Mouse (Mus musculus): ENCODE data around the gene Slc16a6. TPM values are rescaled to one million over a fixed set of nuclear protein-coding genes. Genes with fewer than 3 reads are reported as not detected.

The Slc16a6 gene
- polyA plus RNA-seq, 1 experiment from 2014 or later = 2.9 TPM

DNA sequence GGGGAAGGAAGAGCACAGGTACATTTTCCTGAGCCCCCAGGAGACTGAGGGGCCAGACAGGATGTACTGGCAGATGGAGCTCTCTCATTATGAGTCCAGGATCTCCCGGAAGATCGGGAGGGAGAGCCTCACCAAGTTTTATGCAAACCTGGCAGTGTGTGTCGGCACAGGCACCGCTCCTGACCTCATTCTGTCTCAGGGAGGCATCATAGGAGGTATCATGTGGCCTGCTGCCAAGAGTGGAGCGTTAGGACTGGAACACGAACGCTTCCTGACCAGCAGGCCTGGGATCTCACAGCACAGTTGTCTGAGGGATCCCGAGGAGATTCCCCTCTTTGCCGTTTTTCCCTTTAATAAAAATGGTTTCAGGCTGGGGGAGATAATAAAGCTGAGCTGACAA is 31.6 kb upstream of the Slc16a6 start:
- no peak overlapping the region for H3K9ac ChIP-seq (ENCODE audit: low read length)
- no peak for DNase-seq (ENCODE audit: low spot score)
- no peak overlapping the region for H3K4me3 ChIP-seq (ENCODE audit: low read depth, low read length)
- WGBS = 81% methylated on average over 9 of the region's 9 CpGs
- H3K4me1 ChIP-seq (ENCODE audit: control insufficient read depth, insufficient read depth, low read length) = 0 out of 2 replicates have a peak, but pooled peaks cover 2% of the 10 kb centered on the region
- H3K27ac ChIP-seq (replicated peaks; ENCODE audit: low read depth, low read length) = no peak overlapping the region
- no peaks in the 10 kb centered on the region for H3K9me3 ChIP-seq (ENCODE audit: control insufficient read depth, low read length)
- no peaks in the 10 kb centered on the region for H3K36me3 ChIP-seq (ENCODE audit: control insufficient read depth, insufficient read depth, low read length)
- no peak for ATAC-seq (ENCODE audit: insufficient number of reproducible peaks, low FRiP score, low TSS enrichment, low read depth)
- no peaks in the 10 kb centered on the region for H3K27me3 ChIP-seq (ENCODE audit: control insufficient read depth, insufficient read depth, low read length)
- H3K4me2 ChIP-seq (ENCODE audit: low read depth, severe bottlenecking) = no peak overlapping the region

DNA sequence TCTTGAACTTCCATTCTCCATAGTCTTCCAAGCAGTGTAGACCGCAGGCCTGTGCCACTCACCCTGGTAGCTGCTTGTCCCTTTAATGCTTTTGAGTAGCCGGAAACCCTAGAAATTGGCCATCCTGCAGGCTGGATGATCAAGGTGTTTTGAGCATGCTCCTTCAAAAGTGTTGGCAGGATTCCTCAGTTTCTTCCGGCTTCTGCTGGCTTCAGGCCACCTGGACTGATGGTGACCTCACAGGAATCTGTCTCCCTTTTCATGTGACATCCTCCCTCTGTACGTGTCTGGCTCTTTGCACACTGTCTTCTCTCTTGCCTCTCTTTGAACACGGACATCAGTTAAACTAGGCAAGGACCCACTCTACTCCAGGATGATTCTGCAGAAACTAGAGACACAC is 26.8 kb upstream of the Slc16a6 start:
- no peak overlapping the region for H3K4me2 ChIP-seq (ENCODE audit: low read depth, severe bottlenecking)

DNA sequence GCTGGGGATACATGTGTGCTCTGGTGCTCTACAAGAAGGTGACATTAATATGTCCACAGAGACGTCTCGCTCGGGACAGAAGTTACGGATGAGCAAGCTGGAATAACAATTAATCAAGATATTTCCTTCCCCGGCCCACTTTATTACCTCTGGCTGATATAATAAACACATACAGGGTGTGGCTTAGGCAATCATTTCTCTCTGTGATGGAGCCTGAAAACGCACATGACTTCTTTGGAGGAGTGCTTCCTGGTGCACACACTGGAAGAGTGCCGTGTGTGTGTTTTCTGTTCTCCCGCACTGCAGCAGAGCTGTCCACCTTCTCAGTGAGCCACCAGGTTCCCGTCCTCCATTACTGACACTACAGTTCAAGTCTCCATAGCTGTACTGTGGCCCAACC is 24.6 kb upstream of the Slc16a6 start:
- Histone ChIP-seq H3K9me3 (ENCODE audit: control insufficient read depth, low read length) (no peaks in the 10 kb centered on the region), H3K4me3 (ENCODE audit: low read depth, low read length) (no peak overlapping the region), H3K4me1 (ENCODE audit: control insufficient read depth, insufficient read depth, low read length) (peaks cover 4% of the 10 kb centered on the region; the same call in 1 of the 2 replicates), H3K9ac (ENCODE audit: low read length) (no peak overlapping the region), H3K27ac (replicated peaks; ENCODE audit: low read depth, low read length) (no peak overlapping the region), H3K36me3 (ENCODE audit: control insufficient read depth, insufficient read depth, low read length) (no peaks in the 10 kb centered on the region), H3K27me3 (ENCODE audit: control insufficient read depth, insufficient read depth, low read length) (no peaks in the 10 kb centered on the region), H3K4me2 (ENCODE audit: low read depth, severe bottlenecking) (no peak overlapping the region)
- no peak for DNase-seq (ENCODE audit: low spot score)
- no peak for ATAC-seq (ENCODE audit: insufficient number of reproducible peaks, low FRiP score, low TSS enrichment, low read depth)
- 80% methylated on average over 9 of the region's 9 CpGs for WGBS

More for the DNA sequence above, 26.8 kb upstream of the Slc16a6 start:
- H3K4me3 ChIP-seq (ENCODE audit: low read depth, low read length) = no peak overlapping the region
- no peaks in the 10 kb centered on the region for H3K36me3 ChIP-seq (ENCODE audit: control insufficient read depth, insufficient read depth, low read length)
- no peak overlapping the region for H3K27ac ChIP-seq (replicated peaks; ENCODE audit: low read depth, low read length)
- H3K9me3 ChIP-seq (ENCODE audit: control insufficient read depth, low read length) = no peaks in the 10 kb centered on the region
- ATAC-seq (ENCODE audit: insufficient number of reproducible peaks, low FRiP score, low TSS enrichment, low read depth) = no peak
- H3K27me3 ChIP-seq (ENCODE audit: control insufficient read depth, insufficient read depth, low read length) = no peaks in the 10 kb centered on the region
- no peak overlapping the region for H3K9ac ChIP-seq (ENCODE audit: low read length)
- WGBS = 90% methylated on average over 5 of the region's 5 CpGs
- DNase-seq (ENCODE audit: low spot score) = no peak
- H3K4me1 ChIP-seq (ENCODE audit: control insufficient read depth, insufficient read depth, low read length) = no peaks in the 10 kb centered on the region

- DNase-seq (ENCODE audit: low spot score) = no peak
- peaks cover 4% of the 10 kb centered on the region; the same call in 1 of the 2 replicates for H3K4me1 ChIP-seq (ENCODE audit: control insufficient read depth, insufficient read depth, low read length)
- 61% methylated on average over 6 of the region's 6 CpGs for WGBS
These were observed 23.8 kb upstream of the Slc16a6 start for GRCm38 (mm10) chr11:109496996-109497714.

GRCm38 (mm10) chr11:109496475-109496993 is 23.1 kb upstream of the Slc16a6 start:
- Histone ChIP-seq H3K4me2 (ENCODE audit: low read depth, severe bottlenecking) (no peak overlapping the region), H3K27ac (replicated peaks; ENCODE audit: low read depth, low read length) (no peak overlapping the region), H3K27me3 (ENCODE audit: control insufficient read depth, insufficient read depth, low read length) (no peaks in the 10 kb centered on the region), H3K9me3 (ENCODE audit: control insufficient read depth, low read length) (no peaks in the 10 kb centered on the region), H3K4me3 (ENCODE audit: low read depth, low read length) (no peak overlapping the region), H3K9ac (ENCODE audit: low read length) (no peak overlapping the region), H3K4me1 (ENCODE audit: control insufficient read depth, insufficient read depth, low read length) (peaks cover 4% of the 10 kb centered on the region; the same call in 1 of the 2 replicates), H3K36me3 (ENCODE audit: control insufficient read depth, insufficient read depth, low read length) (no peaks in the 10 kb centered on the region)
- no peak for ATAC-seq (ENCODE audit: insufficient number of reproducible peaks, low FRiP score, low TSS enrichment, low read depth)
- 87% methylated on average over 7 of the region's 7 CpGs for WGBS
- DNase-seq (ENCODE audit: low spot score) = no peak

More at GRCm38 (mm10) chr11:109496996-109497714, 23.8 kb upstream of the Slc16a6 start:
- no peak overlapping the region for H3K4me2 ChIP-seq (ENCODE audit: low read depth, severe bottlenecking)
- no peak for ATAC-seq (ENCODE audit: insufficient number of reproducible peaks, low FRiP score, low TSS enrichment, low read depth)
- no peak overlapping the region for H3K27ac ChIP-seq (replicated peaks; ENCODE audit: low read depth, low read length)
- H3K4me3 ChIP-seq (ENCODE audit: low read depth, low read length) = no peak overlapping the region
- H3K27me3 ChIP-seq (ENCODE audit: control insufficient read depth, insufficient read depth, low read length) = no peaks in the 10 kb centered on the region
- H3K9ac ChIP-seq (ENCODE audit: low read length) = no peak overlapping the region
- no peaks in the 10 kb centered on the region for H3K9me3 ChIP-seq (ENCODE audit: control insufficient read depth, low read length)
- no peaks in the 10 kb centered on the region for H3K36me3 ChIP-seq (ENCODE audit: control insufficient read depth, insufficient read depth, low read length)

- H3K36me3 ChIP-seq (ENCODE audit: control insufficient read depth, insufficient read depth, low read length) = no peaks in the 10 kb centered on the region
- no peaks in the 10 kb centered on the region for H3K9me3 ChIP-seq (ENCODE audit: control insufficient read depth, low read length)
- DNase-seq (ENCODE audit: low spot score) (no peak), ATAC-seq (ENCODE audit: insufficient number of reproducible peaks, low FRiP score, low TSS enrichment, low read depth) (no peak)
- no peaks in the 10 kb centered on the region for H3K27me3 ChIP-seq (ENCODE audit: control insufficient read depth, insufficient read depth, low read length)
- 43% methylated on average over 14 of the region's 14 CpGs for WGBS
- H3K9ac ChIP-seq (ENCODE audit: low read length) = no peak overlapping the region
- no peak overlapping the region for H3K4me2 ChIP-seq (ENCODE audit: low read depth, severe bottlenecking)
- H3K4me1 ChIP-seq (ENCODE audit: control insufficient read depth, insufficient read depth, low read length) = peaks cover 4% of the 10 kb centered on the region; the same call in 1 of the 2 replicates
- no peak overlapping the region for H3K27ac ChIP-seq (replicated peaks; ENCODE audit: low read depth, low read length)
- no peak overlapping the region for H3K4me3 ChIP-seq (ENCODE audit: low read depth, low read length)
These were observed 22.5 kb upstream of the Slc16a6 start for GRCm38 (mm10) chr11:109495771-109496474.

DNA sequence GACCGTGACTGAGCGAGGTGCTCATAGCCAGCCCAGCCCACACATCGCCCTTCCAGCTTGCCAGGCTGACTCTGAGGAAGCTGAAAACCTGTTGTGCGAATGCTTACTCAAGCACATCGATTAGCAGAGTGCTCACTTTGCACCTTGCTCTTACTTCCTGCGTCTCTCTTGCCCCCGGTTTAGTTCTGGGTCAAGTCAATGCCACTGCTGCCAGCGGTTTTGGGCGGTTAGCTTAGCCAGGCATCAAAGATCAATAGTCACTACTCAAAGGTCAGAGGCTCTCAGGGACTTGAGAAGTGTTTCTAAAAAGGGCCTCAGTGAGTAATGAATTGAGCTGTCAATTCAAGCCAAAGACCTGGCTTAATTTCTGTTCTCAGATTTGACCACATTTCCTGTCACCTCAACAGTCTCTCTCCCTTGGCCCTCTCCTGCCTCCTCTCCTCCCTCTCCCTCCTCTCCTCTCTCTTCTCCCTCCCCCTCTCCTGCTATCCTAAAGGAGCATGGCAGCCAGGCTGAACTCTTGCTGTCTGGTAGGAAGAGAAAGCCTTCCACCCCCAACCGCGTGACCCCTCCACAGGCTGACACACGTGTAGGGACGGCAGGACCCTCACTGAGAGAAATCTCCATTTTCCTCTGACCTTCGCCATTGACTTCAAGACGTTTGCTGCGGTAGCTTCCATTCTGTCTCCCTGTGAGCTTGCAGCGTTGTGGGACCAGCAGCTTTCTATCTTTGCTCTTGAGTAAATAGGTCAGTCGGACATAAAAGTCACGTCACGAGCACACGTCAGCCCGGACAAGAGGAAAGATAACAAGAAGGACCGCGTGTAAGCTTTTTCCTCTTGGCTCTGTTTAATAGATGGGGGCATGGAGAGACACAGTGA is 21.7 kb upstream of the Slc16a6 start:
- no peak for ATAC-seq (ENCODE audit: insufficient number of reproducible peaks, low FRiP score, low TSS enrichment, low read depth)
- H3K9me3 ChIP-seq (ENCODE audit: control insufficient read depth, low read length) = no peaks in the 10 kb centered on the region
- no peak overlapping the region for H3K4me2 ChIP-seq (ENCODE audit: low read depth, severe bottlenecking)
- H3K4me3 ChIP-seq (ENCODE audit: low read depth, low read length) = no peak overlapping the region
- no peaks in the 10 kb centered on the region for H3K36me3 ChIP-seq (ENCODE audit: control insufficient read depth, insufficient read depth, low read length)
- no peak overlapping the region for H3K27ac ChIP-seq (replicated peaks; ENCODE audit: low read depth, low read length)
- 36% methylated on average over 24 of the region's 24 CpGs for WGBS
- H3K9ac ChIP-seq (ENCODE audit: low read length) = no peak overlapping the region
- no peaks in the 10 kb centered on the region for H3K27me3 ChIP-seq (ENCODE audit: control insufficient read depth, insufficient read depth, low read length)
- peaks cover 4% of the 10 kb centered on the region; the same call in 1 of the 2 replicates for H3K4me1 ChIP-seq (ENCODE audit: control insufficient read depth, insufficient read depth, low read length)
- no peak for DNase-seq (ENCODE audit: low spot score)
